Mouse (Mus musculus) ES-E14 (cell line): ENCODE measurements around the gene Pigb.

ENCODE experiments used
- MAFK ChIP-seq: IDR thresholded peaks from 2 replicates; pipeline ENCODE4 v1.6.1; 2014; ENCODE audit warnings: mild to moderate bottlenecking, low read depth, low read length, inconsistent platforms; ENCODE audit not compliant: insufficient read depth
- ZNF384 ChIP-seq: IDR thresholded peaks from 2 replicates; pipeline ENCODE4 v1.6.1; 2012; ENCODE audit warnings: low read depth, low read length, inconsistent platforms

- no peak for TF ChIP-seq MAFK
- TF ChIP-seq ZNF384, result no peak
Measured at GRCm38 (mm10) chr9:73000487-73000886, 39.7 kb downstream of the Pigb start.
